Mouse (Mus musculus): ENCODE measurements around the gene Cmip. TPM values are rescaled to one million over a fixed set of nuclear protein-coding genes. Genes with fewer than 3 reads are reported as not detected.

Cmip gene
- total RNA-seq, 2 experiments from 2014 or later: 8.3 to 11.4 TPM

DNA sequence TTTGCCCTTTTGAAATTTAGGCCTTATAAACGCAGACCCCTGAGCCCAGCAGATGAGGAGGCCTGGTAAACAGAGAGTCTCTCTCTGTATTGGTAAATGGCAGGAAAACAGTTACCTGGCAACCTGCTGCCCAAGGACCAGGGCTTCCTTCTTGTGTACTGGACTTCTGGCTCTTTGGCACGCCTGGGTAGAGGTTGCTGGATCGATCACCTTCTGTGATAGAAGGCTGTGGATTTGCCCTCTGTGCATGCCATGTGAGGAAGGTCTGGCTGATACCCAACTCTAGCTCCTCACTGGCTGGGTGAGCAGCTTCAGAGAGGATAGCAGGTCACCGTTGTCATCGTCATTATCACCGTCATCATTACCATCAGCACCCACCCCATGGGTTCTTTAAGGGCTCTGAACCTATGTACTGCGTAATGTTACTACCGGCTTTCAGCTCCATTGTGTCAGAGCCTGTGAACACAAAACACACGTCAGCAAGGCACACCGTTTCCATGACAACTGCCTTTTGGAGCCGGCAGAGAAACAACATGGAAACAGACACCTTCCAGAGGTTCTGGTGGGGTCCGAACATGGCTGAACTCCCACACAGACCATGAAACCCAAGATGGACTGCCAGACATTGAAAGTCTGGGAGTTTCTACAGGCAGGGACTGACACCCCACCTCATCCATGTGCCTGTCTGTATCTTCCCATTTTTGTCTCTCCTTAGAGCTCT lies 98.4 kb downstream of the Cmip start:
- intact Hi-C loops (cut with DNase I): no loop called here
- no peak overlapping the region for H3K27ac ChIP-seq
- TF ChIP-seq CTCF (IDR thresholded peaks at IDR 0.05): no peak
- H3K4me3 ChIP-seq: no peak overlapping the region
- DNase-seq: no peak

DNA sequence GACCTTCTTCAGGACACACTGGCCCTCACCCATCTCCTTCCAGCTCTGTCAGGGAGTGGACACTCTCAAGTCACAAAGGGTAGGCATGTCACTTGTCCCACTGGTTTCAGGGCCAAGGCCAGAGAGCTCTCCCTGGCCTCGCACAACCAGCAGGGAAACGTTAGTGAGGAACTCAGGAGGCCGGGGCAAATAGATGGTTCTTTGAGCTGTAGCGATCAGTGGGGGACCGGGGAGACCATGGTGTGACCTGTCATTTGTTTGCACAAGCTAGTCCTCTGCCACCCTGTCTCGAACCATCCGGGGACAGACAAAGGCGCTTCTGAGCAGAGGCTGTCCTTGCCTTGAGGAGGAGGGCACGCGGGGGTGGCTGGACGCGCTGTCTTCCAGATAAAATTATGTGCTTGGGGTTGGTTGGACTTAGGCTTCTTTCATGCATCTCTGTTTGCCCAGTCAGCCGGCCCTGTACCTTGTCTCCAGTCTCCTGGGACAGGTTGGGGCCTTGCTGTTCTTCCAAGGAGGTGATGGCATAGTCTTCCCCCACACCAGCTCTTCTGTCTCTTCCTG lies 99.3 kb downstream of the Cmip start:
- no peak for DNase-seq
- TF ChIP-seq CTCF (IDR thresholded peaks at IDR 0.05): no peak
- Histone ChIP-seq H3K27ac (no peak overlapping the region), H3K4me3 (no peak overlapping the region)
- intact Hi-C loops (cut with DNase I): no loop called here

DNA sequence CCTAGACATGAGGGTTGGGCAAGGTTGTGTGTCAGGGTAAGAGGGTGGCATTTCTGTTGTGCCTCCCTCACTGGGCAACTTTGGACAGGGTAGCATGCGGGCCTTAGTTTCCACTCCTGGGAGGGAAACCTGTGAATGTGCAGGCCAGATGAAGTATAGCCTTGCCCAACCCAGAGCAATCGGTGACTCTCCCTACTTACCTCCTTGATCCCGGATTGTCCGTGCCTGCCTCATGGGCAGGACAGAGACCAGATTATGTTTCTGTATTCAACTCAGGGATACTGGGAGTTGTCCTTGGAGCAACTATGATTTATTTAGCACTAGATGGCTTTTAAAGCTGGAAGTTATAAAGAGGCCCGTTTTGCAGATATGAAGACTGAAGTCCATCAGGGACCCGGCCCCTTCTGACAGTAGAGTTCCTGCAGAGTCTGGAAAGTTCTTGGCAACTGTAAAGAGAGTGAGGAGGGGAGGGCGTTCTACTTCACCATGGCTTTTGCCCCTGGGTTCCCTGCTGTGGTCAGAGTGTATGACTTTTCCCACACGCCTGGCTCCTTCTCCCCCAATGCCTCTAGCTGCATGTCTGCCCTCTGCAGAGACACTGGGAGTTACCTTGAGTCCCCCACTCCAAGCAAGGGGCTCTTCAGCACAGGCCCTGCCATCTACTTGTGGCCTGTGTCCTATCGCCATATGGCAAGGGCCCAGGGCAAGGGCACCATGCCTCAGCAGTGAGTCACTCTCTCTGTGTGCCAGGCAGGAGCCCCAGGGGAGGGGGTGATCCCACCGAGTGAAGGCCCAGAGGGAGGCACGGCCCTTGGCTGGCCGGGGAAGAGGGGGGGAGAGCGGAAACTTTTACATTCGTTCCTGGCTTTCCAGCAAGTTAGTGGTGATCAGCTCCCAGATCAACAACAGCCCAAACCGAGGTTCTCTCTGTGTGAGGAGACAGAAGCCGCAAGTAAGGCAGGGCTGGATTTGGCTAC lies 100.9 kb downstream of the Cmip start:
- DNase-seq: no peak
- Histone ChIP-seq H3K4me3 (no peak overlapping the region), H3K27ac (no peak overlapping the region)
- no peak for TF ChIP-seq CTCF (IDR thresholded peaks at IDR 0.05)
- intact Hi-C loops (cut with DNase I): no loop called here

DNA sequence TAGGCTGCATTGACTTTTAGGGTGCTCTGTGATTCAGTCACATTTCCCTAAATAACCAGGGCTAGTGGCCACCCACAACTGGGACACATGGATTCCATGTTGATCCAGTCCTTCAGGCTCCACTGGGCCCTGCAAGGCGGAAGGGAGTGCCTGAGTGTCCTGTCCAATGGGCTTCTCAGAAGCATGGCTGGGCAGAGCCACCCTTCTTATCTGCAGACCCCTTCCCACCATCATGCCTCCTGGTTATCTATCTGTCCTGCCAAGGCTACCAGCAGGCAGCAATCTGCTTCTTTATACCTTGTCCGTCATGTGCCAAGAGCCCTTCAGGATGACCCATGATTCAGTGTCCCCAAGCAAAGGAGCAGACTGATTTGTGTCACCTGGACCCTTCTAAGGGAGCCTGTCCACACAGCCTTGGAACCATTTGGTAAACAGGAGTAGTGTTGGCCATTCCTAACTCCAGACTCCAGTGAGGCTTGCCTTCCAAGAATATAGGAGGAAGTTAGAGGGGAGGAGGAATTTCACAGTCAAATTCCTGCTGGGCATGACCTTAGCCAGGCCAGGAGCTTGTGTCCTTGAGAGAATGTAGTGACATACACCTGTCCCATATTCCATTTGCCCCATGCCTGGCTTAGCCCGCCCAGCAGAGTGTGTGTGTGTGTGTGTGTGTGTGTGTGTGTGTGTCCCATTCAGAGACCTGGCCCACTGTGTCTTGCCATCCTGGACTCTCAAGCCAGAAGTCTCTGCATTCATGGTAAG lies 103.5 kb downstream of the Cmip start:
- DNase-seq: no peak

DNA sequence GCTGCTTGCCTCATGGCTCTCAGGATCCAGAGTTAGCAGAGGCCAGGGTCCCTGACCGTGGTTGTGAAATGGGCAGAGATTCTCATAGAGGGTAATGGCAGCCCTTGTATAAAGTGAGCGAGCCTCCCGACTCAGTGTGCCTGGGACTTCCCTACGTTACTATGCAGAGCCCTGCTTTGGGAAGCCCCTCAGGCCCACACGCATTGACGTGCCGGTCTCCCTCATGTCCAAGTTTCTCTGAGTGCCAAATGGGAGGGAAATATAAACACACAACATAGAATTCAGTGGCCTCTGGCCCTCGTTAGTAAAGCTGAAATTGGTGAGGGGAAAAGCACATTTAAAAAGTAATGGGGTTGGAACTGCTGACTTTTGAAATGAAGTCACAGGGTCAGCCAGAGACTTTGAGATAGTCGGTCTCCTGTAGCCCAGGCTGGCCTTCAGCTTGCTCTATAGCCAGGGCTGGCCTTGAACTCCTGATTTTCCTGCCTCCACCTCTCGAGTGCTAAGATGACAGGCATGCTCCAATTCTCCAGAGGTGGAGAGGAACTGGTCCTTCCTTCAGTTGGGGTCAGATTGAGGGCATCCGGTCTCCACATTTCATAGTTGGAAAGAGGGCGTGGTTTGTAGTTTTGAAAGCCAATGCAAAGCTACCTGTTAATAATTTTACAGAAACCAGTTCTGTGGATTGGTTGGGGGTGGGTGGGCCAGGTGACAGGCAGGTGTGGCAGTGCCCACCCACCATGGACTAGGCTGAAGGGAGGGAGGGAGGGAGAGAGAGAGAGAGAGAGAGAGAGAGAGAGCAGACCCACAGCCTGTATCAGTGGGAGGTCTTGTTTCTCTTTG lies 105.0 kb downstream of the Cmip start:
- TF ChIP-seq CTCF (IDR thresholded peaks at IDR 0.05): no peak
- no peak overlapping the region for H3K27ac ChIP-seq
- H3K4me3 ChIP-seq: no peak overlapping the region
- no peak for DNase-seq
- intact Hi-C loops (cut with DNase I): no loop called here

More for the DNA sequence above, 103.5 kb downstream of the Cmip start:
- intact Hi-C loops (cut with DNase I): no loop called here
- no peak for TF ChIP-seq CTCF (IDR thresholded peaks at IDR 0.05)
- no peak overlapping the region for H3K27ac ChIP-seq
- no peak overlapping the region for H3K4me3 ChIP-seq

DNA sequence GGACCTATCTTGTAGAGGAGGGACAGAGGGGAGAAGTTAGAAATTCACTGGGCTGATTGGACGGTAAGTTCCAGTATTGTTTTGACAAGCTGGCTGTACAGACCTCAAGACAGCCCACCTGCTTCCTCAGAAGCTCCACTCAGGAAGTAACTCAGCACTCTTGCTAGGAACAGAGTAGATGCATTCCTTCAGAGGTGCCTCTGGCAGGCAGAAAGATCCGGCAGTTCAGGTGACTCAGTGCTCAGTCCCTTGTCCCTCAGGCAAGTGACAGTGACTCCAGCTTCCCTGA lies 105.5 kb downstream of the Cmip start:
- intact Hi-C loops (cut with DNase I): no loop called here
- DNase-seq: no peak
- no peak overlapping the region for H3K27ac ChIP-seq

DNA sequence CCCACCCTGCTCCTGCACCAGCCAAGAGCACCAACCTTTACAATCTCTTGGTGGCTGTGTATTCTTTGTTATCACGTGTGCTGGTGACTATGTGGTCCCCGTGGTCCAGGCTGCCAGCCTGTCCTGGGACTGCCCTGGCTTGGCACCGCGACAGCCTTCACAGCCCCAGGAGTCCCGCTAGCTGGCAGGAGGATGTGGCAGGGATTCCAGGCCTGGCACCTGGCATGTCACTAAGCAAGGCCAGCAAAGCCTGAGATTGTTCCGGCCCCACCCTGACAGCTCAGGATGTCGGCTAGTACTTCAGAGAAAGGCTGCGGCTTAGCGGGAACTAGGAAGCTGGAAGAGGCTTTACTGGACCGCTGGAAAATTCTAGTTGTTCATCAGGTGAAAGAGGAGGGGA lies 106.4 kb downstream of the Cmip start:
- no peak for TF ChIP-seq CTCF (IDR thresholded peaks at IDR 0.05)
- intact Hi-C loops (cut with DNase I): no loop called here
- Histone ChIP-seq H3K4me3 (no peak overlapping the region), H3K27ac (peak overlapping the region; percentile 3)
- DNase-seq: peak; percentile 81

More for the DNA sequence above, 105.5 kb downstream of the Cmip start:
- H3K4me3 ChIP-seq: no peak overlapping the region
- no peak for TF ChIP-seq CTCF (IDR thresholded peaks at IDR 0.05)

DNA sequence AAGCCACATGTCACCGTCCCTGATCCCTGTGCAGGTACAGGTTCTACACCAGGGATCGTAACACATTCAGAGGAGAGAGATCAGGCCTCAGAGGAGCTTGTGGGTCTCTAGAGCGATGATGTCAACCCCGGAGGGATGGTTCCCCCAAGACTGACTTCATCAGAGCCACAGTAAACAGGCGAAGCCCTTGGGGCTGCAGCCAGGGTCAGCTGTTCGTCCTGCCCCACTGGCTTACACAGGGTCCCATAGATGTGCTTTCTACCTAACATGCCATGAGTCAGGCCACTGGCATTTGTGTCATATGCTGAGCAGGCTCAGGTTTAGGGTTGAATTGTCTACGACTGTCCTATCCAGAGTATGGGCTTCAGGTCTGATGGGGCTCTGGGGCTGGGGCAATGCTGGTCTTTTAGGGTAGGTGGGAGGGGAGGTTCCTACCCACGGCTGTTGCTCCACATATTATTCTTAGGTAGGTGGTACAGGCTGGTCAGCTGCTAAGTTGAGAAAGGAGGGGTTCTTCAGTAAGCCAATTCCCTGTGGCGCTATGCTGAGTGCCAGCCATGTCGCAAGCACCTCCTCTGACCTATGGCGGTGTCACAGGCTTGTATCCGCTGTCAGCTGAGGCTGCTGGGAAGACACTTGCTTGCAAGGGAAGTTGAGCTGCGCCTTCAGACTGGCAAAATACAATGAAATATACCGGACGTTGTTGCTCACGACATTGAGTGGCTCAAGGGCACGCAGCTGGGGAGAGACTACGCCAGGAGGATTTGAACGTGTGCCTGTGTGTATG lies 107.7 kb downstream of the Cmip start:
- Histone ChIP-seq H3K4me3 (no peak overlapping the region), H3K27ac (no peak overlapping the region)
- peak; percentile 42 for DNase-seq
- intact Hi-C loops (cut with DNase I): no loop called here
- no peak for TF ChIP-seq CTCF (IDR thresholded peaks at IDR 0.05)

DNA sequence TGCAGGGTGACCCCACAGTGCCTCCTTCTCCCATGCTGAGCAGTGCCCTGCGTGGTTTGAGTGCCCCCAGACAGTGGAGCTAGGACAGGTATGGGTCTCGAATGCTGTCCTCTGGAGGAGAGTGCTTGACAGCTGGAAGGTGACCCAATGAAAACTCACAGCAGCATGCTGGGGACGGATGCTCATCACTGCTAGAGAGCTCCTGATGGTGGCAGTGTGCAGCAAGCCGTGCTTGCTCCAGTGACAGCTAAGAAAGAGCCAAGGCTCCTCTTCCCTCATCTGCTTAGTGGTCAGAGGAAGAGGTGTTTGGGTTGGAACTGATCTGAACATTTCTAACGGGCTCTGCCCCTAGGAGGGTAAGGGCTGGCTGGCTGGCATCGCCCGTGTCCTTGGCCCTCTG lies 109.6 kb downstream of the Cmip start:
- intact Hi-C loops (cut with DNase I): no loop called here
- peak; percentile 39 for TF ChIP-seq CTCF (IDR thresholded peaks at IDR 0.05)
- no peak for DNase-seq
- H3K4me3 ChIP-seq: no peak overlapping the region
- H3K27ac ChIP-seq: no peak overlapping the region

DNA sequence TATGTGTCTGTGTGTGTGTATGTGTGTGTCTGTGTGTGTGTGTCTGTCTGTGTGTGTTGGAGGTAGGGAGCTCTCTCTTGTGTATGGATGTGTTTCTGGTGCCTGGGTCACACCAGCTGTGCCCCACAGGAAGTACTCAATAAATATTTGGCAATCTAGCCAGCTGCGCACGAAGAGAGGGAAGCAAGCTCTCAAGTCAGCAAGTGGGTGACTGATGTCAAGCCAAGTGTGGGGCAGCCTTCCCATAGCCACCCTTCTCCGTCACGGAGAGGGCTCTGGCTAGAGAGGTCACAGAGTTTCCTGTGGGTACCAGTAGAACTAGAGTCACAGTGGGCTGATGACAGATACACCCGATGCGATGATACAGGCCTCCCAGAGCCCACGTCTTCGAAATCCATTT lies 110.6 kb downstream of the Cmip start:
- TF ChIP-seq CTCF (IDR thresholded peaks at IDR 0.05): no peak
- DNase-seq: no peak
- intact Hi-C loops (cut with DNase I): no loop called here
- Histone ChIP-seq H3K4me3 (no peak overlapping the region), H3K27ac (no peak overlapping the region)

DNA sequence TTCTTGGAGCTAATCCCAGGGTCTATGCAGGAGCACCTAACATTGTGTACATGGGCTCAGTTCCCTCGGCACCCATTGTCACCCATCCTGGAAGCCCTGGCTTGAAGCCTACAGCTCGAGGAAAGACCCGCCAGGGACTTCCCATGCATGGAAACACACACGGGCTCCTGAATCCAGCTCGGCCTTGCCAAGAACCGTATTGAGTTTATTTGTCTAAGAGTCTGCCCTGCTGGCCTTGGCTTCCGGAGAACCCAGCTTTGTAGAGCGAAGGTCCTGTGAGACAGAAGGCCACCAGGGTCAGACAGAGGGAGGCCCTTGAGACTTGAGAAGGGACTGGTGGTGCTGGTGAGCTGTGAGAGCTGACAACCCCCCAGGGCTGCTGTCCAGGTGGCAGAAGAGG lies 111.9 kb downstream of the Cmip start:
- Histone ChIP-seq H3K4me3 (no peak overlapping the region), H3K27ac (peak overlapping the region; percentile 43)
- no peak for TF ChIP-seq CTCF (IDR thresholded peaks at IDR 0.05)
- intact Hi-C loops (cut with DNase I): no loop called here
- peak; percentile 54 for DNase-seq
